Mouse (Mus musculus): ENCODE results near the gene Msi2.

Msi2 gene

GRCm38 (mm10) chr11:88636934-88637333 lies 81.4 kb downstream of the Msi2 start:
- DNase-seq (ENCODE audit: low spot score in 2 of 2): no peak

GRCm38 (mm10) chr11:88636319-88636718 lies 82.0 kb downstream of the Msi2 start:
- DNase-seq (ENCODE audit: low spot score in 2 of 2): no peak

- DNase-seq (ENCODE audit: low spot score in 2 of 2): peak; percentile 73 to 75
Measured at GRCm38 (mm10) chr11:88634627-88635026, 83.7 kb downstream of the Msi2 start.

- no peak for DNase-seq (ENCODE audit: low spot score in 2 of 2)
Measured at GRCm38 (mm10) chr11:88631932-88632230, 86.4 kb downstream of the Msi2 start.

GRCm38 (mm10) chr11:88631084-88631931 lies 87.0 kb downstream of the Msi2 start:
- DNase-seq (ENCODE audit: low spot score in 2 of 2): no peak

- DNase-seq (ENCODE audit: low spot score in 2 of 2): no peak
Measured at GRCm38 (mm10) chr11:88629619-88630018, 88.7 kb downstream of the Msi2 start.

- DNase-seq (ENCODE audit: low spot score in 2 of 2): no peak
Measured at GRCm38 (mm10) chr11:88629165-88629564, 89.1 kb downstream of the Msi2 start.

GRCm38 (mm10) chr11:88628676-88629075 lies 89.6 kb downstream of the Msi2 start:
- DNase-seq (ENCODE audit: low spot score in 2 of 2): no peak

GRCm38 (mm10) chr11:88627327-88627726 lies 91.0 kb downstream of the Msi2 start:
- no peak for DNase-seq (ENCODE audit: low spot score in 2 of 2)

GRCm38 (mm10) chr11:88626576-88626975 lies 91.7 kb downstream of the Msi2 start:
- peak in 1 of 2 experiments; percentile 57 for DNase-seq (ENCODE audit: low spot score in 2 of 2)

GRCm38 (mm10) chr11:88626061-88626460 lies 92.3 kb downstream of the Msi2 start:
- no peak for DNase-seq (ENCODE audit: low spot score in 2 of 2)

GRCm38 (mm10) chr11:88625063-88625462 lies 93.2 kb downstream of the Msi2 start:
- DNase-seq (ENCODE audit: low spot score in 2 of 2): no peak

- no peak for DNase-seq (ENCODE audit: low spot score in 2 of 2)
Measured at GRCm38 (mm10) chr11:88624627-88625026, 93.7 kb downstream of the Msi2 start.

GRCm38 (mm10) chr11:88623671-88624070 lies 94.6 kb downstream of the Msi2 start:
- no peak for DNase-seq (ENCODE audit: low spot score in 2 of 2)

GRCm38 (mm10) chr11:88622496-88622895 lies 95.8 kb downstream of the Msi2 start:
- no peak for DNase-seq (ENCODE audit: low spot score in 2 of 2)

GRCm38 (mm10) chr11:88621789-88622188 lies 96.5 kb downstream of the Msi2 start:
- DNase-seq (ENCODE audit: low spot score in 2 of 2): no peak

GRCm38 (mm10) chr11:88620158-88620973 lies 97.9 kb downstream of the Msi2 start:
- peak; percentile 72 to 78 for DNase-seq (ENCODE audit: low spot score in 2 of 2)

GRCm38 (mm10) chr11:88619468-88620157 lies 98.7 kb downstream of the Msi2 start:
- DNase-seq (ENCODE audit: low spot score in 2 of 2): no peak

GRCm38 (mm10) chr11:88618732-88619309 lies 99.5 kb downstream of the Msi2 start:
- DNase-seq (ENCODE audit: low spot score in 2 of 2): peak; percentile 79 to 83

GRCm38 (mm10) chr11:88618005-88618501 lies 100.3 kb downstream of the Msi2 start:
- no peak for DNase-seq (ENCODE audit: low spot score in 2 of 2)

GRCm38 (mm10) chr11:88617380-88617779 lies 100.9 kb downstream of the Msi2 start:
- no peak for DNase-seq (ENCODE audit: low spot score in 2 of 2)

Measured in heart, adult 9 months (tissue).